Mouse (Mus musculus): ENCODE measurements around the gene Uqcc3. TPM values are rescaled to one million over a fixed set of nuclear protein-coding genes. Genes with fewer than 3 reads are reported as not detected.
"Not testable (repeated sequence)": the region's sequence is repeated elsewhere in the genome, so short reads cannot be mapped to it uniquely, and the experiment has no call there.

Gene Uqcc3
- 10 to 100 TPM; 23.4 to 37.2 (median 29.5) TPM for total RNA-seq (2022)

DNA sequence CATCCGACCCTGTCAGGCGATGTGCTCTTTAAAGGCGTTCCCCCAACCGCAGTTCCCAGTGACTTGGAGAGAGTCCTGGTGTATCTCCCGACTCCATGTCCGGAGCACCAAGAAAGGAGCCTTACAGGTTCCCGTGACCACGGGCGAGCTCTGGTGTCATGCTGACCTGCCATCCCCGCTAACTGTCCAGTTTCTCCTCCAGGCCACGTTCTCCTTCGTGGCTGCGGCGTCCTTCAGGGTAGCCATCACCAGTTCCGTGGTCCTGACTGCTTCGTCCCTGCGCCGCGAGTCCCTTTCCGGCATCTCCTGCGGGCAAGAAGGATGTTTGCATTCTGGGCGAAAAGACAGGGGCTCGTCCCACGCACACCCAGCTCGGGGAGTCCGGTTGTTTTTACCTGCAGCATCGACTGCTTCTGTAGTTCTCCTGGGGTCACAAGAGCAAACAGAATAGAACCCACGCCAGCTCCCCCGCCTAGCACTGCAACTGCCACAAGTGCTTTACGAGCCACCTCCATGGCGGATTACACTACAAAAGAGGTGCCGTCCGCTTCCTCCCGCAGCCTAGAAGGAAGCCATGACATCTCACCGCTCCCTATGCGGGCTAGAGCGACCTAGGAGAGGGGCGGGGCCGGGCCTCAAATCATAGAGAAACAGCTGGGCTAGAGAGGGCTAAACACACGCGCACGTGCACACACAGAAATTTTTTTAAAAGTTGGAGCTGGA lies at the start of gene Uqcc3:
Gene Uqcc3 (minus strand): TSS at position 613 of the 723 bp plus-strand sequence.
- DNase-seq (ENCODE audit: low spot score in 2 of 2), result peak; percentile 86 to 87

DNA sequence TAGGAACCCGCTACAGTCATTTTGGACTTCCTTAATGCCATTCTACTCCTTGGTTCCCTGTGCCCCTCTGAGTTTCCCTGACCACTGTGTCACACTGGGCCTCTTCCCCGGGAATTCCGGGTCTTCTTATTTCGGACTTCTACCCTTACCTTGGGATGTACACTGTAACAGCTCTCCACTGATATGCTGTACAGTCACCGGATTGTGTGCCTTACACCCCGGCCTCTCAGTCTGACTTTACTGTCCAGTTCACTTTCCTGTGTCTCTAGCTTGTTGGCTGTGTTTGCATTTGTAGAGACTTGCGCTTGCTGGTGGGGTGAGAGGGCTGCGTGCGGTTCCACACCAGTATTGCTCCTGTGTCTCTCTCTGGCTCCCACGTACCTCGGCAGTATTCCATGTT lies 49.4 kb upstream of the Uqcc3 start:
- DNase-seq (ENCODE audit: low spot score in 2 of 2), result no peak

DNA sequence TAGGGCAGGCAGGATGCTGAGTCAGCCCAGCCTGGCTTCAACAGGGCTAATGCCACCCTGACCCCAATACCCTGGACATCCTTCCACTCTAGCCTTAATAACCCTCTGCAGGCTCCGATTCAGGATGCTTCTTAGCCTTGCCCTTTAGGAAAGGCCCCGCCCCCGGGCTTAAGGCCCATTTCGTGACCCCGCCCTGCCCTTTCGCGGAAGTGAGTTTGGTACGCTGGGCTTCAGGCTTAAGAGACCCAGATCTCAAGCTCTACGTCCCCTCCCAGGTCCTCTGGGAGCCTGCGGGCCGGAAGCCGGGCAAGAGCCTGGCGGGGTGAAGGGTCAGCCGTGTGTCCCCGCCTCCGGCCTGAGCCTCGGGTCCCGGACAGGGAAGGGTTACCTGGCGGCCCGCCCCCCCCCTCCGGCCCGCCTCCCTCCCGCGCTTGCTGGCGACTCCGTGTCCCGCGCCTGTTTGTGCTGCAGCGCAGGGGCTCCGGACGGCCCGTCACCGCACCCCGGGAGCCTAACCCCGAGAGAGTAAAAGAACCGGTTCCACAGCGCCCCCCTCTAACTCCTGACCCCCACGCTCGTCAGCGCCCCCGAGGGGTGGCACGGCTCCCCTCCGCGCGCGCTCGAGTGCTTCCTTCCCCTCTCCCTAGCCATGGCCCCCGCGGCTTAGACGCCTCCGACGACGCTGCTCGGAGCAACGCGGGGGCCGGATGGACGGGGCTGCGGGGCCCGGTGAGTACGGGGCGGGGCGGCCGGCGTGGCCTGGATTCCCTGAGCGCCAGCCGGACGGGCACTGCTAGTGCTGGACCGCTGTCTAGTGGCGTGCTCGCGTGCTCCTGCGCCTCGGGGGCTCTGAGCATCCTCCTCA lies 48.7 kb upstream of the Uqcc3 start, which contains the start of the genes Rom1 and Eml3:
Gene Rom1 (minus strand): TSS at position 133 of the 865 bp plus-strand sequence.
Gene Eml3 (plus strand): TSS at position 329 of the 865 bp plus-strand sequence.
- DNase-seq (ENCODE audit: low spot score in 2 of 2), result peak in 1 of 2 experiments; percentile 57

DNA sequence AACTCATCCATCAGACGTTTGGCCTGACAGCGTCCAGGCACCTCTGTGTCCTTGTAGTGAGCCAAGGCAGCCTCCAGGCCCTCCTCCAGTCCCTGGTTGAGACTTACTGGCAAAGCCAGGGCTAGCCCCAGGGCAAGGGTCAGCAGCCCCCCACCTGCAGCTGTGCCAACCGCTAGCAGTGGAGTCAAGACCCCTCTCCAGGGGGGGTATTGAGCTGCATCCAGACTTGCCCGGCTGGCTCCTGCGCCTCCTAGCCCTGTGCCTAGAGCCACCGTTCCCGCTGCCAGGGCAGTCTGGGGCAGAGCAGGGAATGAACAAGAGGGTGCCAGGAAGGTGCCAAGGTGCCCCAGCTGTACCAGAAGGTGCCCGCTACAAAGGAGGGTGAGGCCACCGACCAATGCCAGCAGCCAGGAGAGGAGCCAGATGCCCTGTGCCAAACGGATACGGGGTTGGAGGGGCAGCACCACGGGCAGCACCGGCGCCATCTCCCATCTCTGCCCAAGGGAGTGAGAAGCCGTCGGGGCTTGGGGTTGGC lies 48.0 kb upstream of the Uqcc3 start:
- no peak for DNase-seq (ENCODE audit: low spot score in 2 of 2)

DNA sequence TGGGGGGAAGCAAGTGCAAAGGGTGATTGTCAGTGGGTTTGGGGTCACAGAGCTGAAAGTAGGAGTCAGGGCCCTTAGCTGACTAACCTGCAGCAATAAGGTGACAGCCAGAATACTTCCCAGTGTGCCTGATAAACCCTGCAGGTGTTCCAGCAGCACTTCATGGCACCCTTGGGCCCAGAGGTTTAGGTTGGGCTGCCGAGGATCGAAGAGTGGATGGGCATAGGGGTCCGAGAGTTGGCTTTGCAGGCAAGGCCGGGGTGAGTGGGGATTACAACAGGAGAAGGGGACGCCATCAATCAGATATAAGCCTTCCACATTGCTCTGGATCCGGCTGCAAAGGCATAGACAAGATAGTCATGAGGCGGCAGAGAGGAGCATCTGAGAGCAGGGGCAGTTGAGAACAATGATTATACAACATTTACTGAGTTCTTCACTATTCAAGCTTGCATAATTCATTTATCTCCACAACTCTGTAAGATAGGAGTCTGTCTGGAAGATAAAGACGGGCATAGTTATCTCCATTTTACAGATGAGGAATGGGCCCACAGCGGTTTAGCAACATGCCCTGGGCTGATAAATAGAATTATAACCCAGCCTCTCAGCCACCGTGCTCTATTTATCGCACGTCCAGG lies 47.3 kb upstream of the Uqcc3 start:
- no peak for DNase-seq (ENCODE audit: low spot score in 2 of 2)

DNA sequence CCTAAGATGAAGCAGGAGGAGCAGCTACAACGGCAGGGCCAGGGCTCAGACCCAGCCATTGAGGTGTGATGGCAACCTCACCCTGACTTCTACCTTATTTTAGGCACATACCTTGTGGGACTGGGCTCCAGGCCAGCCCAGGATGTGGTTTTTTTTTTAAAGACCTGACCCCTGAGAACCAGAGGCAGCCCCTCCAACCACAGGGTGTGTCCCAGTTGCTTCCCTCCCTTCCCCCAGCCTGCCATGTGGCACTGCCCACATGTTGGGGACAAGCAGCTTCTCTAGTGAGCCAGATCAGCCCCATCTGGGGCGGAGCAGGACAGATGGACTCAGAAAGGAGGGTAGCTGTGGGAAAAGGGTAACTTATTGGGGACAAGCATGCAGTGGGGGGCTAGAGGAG lies 46.0 kb upstream of the Uqcc3 start:
- DNase-seq (ENCODE audit: low spot score in 2 of 2), result no peak

DNA sequence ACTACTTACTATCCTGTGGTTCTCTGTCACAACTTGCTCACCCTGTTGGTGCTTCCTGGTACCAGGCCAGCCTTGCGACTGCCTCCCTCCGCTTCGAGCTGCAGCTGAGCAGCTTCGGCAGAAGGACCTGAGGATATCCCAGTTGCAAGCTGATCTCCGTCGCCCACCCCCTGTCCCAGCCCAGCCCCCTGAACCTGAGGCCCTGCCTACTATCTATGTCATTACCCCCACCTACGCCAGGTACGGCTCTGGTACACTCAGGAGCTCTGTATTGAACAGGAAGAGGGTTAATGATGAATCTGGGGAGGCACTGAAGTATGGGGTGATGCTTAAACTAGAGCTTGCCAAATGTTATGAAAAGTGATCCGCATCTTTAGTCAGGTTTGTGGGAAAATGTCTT lies 41.0 kb upstream of the Uqcc3 start:
- DNase-seq (ENCODE audit: low spot score in 2 of 2), result no peak

DNA sequence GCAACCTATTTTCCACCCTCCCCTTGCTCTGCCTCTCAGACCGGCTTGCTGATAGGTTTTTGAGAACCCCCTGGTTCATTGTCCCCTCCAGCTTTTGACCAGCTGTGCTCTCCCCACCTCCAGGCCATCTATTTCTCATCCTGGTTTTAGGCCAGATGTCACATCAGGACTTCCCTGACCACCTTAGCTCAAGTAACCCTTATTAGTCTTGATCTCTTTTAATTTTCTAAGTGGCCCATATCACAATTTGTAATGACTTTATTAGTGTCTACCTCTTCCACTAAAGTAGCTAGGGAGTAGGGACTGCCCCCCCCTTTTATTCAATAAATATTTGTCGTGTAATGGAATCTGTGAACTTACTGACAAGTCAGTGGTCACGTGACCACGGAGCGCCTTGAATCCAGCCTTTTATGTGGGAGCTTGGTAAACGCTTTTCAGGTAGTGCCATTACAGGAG lies 40.1 kb upstream of the Uqcc3 start:
- no peak for DNase-seq (ENCODE audit: low spot score in 2 of 2)

DNA sequence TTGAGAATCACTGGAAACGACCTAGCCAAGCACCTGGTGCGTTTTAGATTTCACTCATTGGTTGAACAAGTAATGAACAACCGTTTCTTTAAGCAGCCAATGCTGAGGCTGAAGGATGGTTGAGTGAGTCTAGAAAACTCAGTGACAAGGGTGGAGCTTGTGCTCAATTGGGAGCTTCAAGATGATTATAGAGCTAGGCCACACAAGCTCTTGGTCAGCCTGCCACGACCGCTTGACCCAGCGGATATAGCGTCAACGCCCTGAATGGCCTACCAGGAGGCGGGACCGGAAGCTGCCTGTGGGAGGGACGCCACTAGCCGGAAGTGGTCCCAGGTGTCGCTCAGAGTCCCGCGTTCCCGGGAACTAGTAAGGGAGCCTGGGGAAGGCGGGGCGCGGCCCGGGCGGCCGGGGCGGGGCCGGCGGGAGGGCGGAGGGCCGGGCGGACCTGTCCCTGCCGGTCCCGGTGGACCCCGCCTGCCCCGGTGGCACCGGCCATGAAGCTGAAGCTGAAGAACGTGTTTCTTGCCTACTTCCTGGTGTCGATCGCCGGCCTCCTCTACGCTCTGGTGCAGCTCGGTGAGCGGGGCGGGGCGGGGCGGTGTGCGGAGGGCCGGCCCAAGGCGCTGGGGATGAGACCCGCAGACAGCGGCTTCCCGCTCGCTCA lies 39.5 kb upstream of the Uqcc3 start, which contains the start of gene B3gat3:
Gene B3gat3 (plus strand): TSS at position 302 of the 664 bp plus-strand sequence.
- peak; percentile 92 to 93 for DNase-seq (ENCODE audit: low spot score in 2 of 2)

DNA sequence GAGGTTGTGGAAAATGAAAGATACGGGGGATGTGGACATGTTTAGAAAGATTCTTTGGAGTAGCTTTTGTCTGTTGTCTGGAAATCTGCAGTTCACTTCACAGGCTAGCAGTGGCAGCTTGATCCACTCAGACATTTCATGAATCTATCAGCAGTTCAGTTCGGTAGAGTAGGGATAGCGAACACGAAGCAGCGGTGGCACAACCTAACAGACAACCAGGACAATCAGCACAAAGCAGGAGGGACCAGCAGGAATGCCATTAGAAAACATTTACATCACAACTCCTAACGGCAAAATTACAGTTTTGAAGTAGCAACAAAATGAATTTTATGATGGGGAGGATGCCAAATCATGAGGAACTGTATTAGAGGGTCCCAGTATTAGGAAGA lies 39.0 kb upstream of the Uqcc3 start:
- no peak for DNase-seq (ENCODE audit: low spot score in 2 of 2)

DNA sequence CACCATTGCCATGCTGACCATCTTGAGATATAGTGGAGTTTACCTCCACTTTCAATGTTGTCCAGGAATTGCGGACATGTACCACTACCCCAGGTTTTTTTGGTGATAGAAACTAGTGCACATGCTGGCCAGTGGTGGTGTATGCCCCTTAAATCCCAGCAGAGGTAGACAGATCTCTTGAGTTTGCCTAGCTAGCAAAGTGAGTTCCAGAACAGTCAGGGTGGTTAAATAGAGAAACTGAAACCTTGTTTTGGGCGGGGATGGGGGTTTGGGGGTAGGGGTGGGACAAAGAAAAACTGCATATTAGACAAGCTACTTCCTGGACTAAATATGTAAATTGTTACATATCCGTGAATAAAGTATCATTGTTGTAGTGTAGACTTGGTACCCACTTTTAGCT lies 38.3 kb upstream of the Uqcc3 start:
- DNase-seq (ENCODE audit: low spot score in 2 of 2), result no peak

DNA sequence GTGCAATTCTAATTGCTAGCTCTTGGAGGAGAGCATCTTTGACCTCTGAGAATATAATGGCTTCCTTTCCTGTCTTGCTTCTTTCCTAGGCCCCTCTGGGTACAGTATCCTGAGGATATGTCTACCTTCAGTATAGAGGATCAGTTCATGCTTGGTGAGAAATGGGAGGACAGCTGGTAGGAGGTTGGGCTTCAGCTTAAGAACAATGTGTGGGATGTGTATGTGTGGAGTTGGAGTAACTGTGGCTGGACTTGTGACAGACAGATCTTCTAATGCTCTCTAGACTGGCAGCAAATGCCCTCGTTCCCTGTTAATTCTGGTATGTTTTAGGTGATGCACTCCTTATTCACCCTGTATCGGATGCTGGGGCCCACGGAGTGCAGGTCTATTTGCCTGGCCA lies 33.5 kb upstream of the Uqcc3 start:
- DNase-seq (ENCODE audit: low spot score in 2 of 2), result peak in 1 of 2 experiments; percentile 45

DNA sequence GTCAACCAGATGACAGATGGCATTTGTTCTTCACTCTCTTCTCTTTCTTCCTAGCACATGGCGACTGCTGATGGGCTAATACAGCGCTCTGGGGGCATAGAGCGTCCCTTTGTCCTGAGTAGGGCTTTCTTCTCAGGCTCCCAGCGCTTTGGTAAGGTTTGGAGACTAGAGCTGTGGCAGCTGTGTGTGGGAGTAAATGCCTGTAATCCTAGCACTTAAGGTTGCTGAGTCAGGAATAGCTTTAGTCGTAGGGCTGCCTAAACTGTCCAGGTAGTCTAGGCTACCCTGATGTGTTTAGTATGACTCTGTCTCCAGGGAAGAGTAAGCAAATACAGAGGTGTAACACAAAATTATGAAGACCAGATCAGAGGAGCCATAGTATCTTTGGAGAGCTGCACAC lies 31.1 kb upstream of the Uqcc3 start:
- no peak for DNase-seq (ENCODE audit: low spot score in 2 of 2)

DNA sequence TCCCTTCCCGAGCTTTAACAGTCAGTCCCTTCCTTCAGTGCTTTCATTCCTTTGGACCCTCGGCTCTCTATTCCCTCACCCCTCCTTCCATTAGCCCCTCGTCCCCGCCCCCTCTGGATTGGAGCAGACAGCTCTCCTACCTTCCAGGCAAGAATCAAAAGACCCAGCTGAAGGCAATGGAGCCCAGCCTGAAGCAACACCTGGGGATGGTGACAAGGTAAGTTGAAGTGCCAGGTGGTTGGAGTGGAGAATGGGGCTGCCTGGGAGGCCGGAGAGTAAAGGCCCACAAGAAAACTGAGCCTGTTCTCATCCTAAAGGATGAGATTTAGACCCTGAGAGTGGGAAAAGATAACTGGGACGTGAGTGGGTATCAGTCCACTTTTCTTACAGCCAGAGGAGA lies 27.8 kb upstream of the Uqcc3 start:
- no peak for DNase-seq (ENCODE audit: low spot score in 2 of 2)

DNA sequence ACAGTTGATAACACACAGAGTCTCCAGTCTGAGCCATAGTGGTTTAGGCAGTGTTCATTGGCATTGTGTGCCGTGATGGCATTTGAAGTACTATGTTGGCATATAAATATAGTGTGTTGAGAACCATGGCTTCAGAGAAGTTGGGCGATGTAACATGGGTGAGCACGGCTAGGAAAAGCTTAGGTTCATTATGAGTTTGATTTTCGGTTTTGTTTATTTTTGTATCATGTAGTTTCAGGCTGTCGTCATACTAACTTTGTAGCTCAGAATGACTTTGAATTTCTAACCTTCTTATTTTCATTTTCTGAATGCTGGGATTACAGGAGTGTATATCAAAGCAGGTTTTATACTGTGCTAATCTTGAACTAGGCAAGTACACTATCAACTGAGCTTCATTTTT lies 22.7 kb upstream of the Uqcc3 start:
- no peak for DNase-seq (ENCODE audit: low spot score in 2 of 2)

DNA sequence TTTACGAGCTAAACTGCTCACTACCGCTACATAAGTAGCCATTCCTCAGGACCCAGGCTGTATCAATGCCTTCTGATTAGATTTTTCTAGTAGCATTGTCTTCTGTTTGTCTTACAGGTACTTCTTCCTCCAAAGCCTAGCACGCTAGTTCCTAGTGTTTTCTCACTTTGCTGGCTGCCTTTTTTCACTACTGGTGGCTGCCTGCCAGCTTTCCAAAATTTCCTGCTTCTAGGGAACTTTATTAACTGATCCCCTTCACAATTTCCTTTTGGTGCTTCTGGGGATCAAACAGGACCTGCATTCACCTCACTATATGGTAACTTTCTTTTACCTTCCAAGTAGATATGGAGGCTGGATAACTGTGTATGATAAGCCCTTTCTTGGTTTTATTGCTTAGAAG lies 18.4 kb upstream of the Uqcc3 start:
- DNase-seq (ENCODE audit: low spot score in 2 of 2), result no peak

DNA sequence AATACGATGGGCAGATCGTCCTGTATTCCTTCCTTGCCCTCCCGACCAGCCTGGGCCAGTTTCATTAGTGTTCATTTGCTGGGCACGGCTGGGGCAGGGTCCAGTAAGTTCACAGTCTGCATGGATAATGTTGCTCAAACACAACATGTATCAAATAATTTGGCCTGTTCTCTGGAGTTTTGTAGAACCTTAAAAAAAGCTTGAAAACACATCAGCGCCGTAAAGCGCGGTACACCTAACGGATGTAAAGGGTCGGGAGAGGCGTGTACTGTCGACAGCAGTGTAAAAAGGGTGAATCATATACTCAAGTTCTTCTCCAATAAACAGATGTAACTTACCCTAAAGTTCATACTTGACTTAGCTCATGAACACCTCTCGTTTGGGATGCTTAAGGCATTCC lies 17.9 kb upstream of the Uqcc3 start:
- no peak for DNase-seq (ENCODE audit: low spot score in 2 of 2)

DNA sequence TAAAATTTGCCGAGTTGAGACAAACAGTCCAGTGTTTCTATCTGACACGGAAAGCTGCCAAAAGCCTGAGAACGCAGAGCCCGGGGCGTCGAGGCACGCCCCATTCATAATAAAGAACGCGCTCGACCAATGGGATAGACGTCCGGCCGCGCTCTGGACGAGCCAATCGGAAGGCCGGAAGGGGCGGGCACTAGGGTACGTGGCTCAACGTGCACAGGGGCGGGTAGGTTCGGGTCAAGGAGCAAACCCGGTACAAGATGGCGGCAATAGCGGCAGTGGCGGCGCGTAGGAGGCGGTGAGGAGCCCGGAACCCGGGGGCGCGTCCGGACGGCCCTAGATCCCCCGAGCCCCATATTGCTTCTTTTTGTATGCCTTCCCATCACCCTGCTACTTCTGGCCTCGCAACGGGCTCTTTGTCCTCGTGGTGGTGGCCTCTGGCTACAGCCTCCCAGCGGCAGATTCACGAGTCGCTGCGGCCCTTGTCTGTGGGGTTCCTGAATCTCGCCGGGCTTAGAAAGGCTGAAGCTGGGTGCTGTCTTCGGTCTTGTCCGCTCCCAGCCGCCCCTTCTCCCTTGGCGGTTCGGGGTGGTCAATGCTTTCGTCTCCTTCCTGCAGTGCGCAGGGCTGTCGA lies 17.3 kb upstream of the Uqcc3 start, which contains the start of gene Ganab:
Gene Ganab (plus strand): TSS at position 207 of the 631 bp plus-strand sequence.
- peak; percentile 95 for DNase-seq (ENCODE audit: low spot score in 2 of 2)

DNA sequence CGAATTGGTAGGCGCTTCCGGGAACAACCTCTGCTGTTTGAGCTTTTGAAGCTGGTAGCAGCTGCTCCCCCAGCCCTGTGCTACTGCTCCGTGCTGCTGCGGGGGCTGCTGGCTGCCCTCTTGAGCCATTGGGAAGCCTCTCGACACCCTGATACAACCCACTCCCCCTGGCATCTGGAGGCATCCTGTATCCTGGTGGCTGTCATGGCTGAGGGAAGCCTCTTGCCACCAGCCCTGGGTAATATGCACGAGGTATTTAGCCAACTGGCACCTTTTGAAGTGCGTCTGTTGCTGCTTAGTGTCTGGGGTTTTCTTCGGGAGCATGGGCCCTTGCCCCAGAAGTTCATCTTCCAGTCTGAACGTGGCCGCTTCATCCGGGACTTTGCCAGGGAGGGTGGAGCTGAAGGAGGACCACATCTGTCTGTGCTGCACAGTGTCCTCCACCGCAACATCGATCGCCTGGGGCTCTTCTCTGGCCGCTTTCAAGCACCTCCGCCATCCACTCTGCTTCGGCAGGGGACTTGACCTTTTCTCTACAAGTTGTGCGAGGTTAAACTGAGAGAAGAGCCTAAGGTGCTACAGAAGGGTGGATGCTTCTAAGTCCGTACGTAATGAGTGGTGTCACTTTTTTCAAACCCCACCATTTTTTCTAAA lies 16.6 kb upstream of the Uqcc3 start:
- not testable (repeated sequence) for DNase-seq (ENCODE audit: low spot score in 2 of 2)

DNA sequence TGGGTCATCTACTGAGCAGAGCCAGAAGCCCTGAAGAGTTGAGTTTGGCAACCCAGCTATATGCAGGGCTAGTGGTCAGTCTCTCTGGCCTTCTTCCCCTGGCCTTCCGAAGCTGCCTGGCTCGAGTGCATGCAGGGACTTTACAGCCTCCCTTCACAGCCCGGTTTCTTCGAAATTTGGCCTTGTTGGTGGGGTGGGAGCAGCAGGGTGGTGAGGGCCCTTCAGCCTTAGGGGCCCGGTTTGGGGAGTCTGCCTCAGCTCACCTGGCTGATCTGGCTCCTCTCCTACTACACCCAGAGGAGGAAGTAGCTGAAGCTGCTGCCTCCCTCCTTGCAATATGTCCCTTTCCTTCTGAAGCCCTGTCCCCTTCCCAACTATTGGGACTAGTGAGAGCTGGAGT lies 15.5 kb upstream of the Uqcc3 start:
- not testable (repeated sequence) for DNase-seq (ENCODE audit: low spot score in 2 of 2)

Data from layer of hippocampus, adult 8-10 months (tissue).